Mouse (Mus musculus) T-helper 17 cell (primary cell): ENCODE measurements around the gene Nxpe5.

ENCODE experiments used
- in situ Hi-C, 2 experiments: fragments of 300-600 bp; cut with MboI, MseI; formaldehyde crosslinking; loops; 1 replicate in 1 of 2; 2 replicates in 1 of 2; pipeline ENCODE4 v1.15.1; 2025; ENCODE audit warnings: high pct_unique_total_duplicates in 2 of 2

Gene Nxpe5

GRCm38 (mm10) chr5:138225700-138226099, at the start of gene Nxpe5:
Gene Nxpe5, plus strand, starts transcription at chr5:138225898.
- in situ Hi-C loops: no loop called here

- in situ Hi-C loops: loop anchor here in 1 of 2 experiments (5.0 kb wide), 1 partner anchor 75 kb away; the partner anchor contains the start of gene BC037034
Observed at GRCm38 (mm10) chr5:138186950-138187638, 38.6 kb upstream of the Nxpe5 start, which contains the start of the genes Taf6 and Cnpy4. Gene Taf6, minus strand, starts transcription at chr5:138187451. Gene Cnpy4, plus strand, starts transcription at chr5:138187485.

GRCm38 (mm10) chr5:138187661-138188306, 37.9 kb upstream of the Nxpe5 start:
- in situ Hi-C loops: loop anchor here in 1 of 2 experiments (5.0 kb wide), 1 partner anchor 75 kb away; the partner anchor contains the start of gene BC037034

DNA sequence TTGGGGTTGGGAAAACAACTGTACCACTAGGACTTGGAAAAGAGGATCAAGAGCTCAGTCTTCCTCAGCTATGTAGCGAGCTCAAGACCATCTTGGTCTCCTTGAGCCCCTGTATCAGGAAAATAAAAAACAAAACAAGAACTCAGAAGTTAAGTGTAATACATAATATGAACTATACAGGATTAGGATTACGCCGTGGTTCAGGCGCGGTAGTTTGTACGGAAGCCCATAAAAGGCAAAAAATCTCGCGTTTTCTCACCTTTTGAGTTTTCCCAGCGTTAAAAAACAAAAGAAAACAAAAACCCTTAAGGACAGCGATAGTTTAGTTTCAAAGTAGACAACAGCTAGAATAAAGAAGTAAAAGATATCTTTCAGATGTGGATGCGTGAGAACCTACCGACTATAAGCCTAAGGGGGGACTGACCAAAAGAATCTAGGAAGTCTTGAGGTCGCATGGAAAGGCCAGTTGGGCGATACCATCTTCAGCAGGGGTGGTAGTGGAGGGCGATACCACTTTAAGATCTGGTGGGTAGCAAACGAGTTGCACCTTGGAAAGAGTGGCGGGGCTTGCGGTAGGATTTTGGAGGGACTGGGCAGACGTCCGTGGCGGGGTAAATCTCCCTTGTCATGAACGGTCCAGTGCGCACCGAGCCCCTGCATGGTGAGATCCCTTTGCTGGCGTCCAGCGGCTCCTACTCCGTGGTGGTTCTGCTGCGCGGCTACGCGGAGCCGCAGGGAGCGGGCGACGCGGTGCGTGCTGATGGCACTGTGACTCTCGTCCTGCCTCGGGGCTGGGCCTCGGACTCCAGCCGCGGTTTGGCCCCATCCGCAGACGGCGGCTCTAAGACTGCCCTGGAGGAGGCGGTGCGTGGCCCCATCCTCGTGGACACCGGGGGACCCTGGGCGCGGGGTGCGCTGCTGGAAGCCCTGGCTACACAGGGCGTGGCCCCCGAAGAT, 31.6 kb upstream of the Nxpe5 start, which contains the start of gene Mblac1:
Gene Mblac1 (plus strand): TSS at position 544 of the 957 bp plus-strand sequence.
- in situ Hi-C loops: no loop called here

DNA sequence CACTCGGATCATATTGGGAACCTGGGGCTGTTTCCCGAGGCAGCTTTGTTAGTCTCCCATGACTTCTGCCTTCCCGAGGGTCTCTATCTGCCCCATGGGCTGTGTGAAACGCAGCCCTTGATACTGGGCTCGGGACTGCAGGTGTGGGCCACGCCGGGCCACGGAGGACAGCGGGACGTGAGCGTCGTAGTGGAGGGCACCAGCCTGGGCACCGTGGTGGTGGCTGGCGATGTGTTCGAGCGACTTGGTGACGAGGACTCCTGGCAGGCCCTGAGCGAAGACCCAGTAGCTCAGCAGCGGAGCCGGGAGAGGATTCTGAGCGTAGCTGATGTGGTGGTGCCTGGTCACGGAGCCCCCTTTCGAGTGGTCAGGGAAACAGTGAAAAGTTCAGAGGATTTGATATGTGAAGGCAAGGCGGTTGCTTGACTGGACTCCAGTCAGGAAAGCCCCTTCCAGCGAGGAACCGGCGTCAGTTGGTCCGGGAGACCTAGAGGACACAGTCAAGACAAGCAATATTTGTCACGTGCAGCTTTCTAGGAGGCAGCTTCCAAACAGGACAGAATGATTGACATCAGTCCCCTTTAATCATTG, 30.8 kb upstream of the Nxpe5 start:
- in situ Hi-C loops: loop anchor here in 1 of 2 experiments (5.0 kb wide), 1 partner anchor 427 kb away; the partner anchor contains the start of gene A430033K04Rik

- in situ Hi-C loops: loop anchor here in 1 of 2 experiments (5.0 kb wide), 1 partner anchor 427 kb away; the partner anchor contains the start of gene A430033K04Rik
Observed at GRCm38 (mm10) chr5:138195463-138195862, 30.2 kb upstream of the Nxpe5 start.

DNA sequence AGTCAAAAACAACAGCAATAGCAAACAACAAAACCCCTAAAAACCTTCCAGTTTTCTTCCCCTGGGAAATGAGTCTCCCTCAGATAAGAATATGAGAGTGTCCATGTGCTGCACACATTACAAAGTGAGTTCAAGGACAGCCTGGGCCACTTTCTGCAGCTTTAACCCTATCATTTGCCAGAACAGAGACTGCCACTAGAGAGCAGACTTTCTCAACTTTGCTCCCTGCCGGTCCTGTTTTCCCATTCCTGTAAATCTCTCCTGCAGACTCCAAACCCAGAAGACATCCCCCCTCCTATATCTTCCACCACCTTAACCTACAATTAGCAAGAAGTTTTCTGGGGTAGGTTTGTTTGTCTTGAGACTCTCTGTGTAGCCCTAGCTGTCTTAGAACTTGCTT, 26.1 kb upstream of the Nxpe5 start:
- in situ Hi-C loops: loop anchor here in 1 of 2 experiments (5.0 kb wide), 1 partner anchor 423 kb away; the partner anchor contains the start of gene A430033K04Rik

GRCm38 (mm10) chr5:138202086-138202485, 23.6 kb upstream of the Nxpe5 start:
- in situ Hi-C loops: loop anchor here in 1 of 2 experiments (10.0 kb wide), 1 partner anchor 513 kb away; no protein-coding TSS in a partner anchor

- in situ Hi-C loops: loop anchor here in 1 of 2 experiments (10.0 kb wide), 1 partner anchor 508 kb away; no protein-coding TSS in a partner anchor
Observed at GRCm38 (mm10) chr5:138207253-138207652, 18.4 kb upstream of the Nxpe5 start.

GRCm38 (mm10) chr5:138207873-138208272, 17.8 kb upstream of the Nxpe5 start:
- in situ Hi-C loops: loop anchor here in 1 of 2 experiments (10.0 kb wide), 1 partner anchor 507 kb away; no protein-coding TSS in a partner anchor

DNA sequence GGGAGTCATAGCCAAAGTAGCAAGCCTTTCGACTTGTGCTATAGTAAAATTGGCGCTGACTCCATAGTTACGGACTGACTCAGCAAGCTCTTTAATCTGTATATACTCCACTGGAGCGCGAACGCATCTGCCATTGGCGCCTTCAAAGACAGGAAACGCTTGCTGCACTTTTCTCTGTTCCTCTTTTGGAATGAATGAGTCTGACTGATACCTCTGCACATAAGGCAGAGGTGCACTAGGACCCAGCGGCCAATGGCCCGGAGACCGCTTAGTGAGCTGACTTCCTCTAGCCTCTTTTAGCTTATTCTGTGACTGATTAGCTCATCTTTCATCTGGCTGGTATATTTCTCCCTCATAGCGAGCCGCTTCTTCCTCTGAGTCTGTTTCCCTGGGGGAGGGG, 9.1 kb upstream of the Nxpe5 start:
- in situ Hi-C loops: loop anchor here in 1 of 2 experiments (10.0 kb wide), 1 partner anchor 498 kb away; no protein-coding TSS in a partner anchor

DNA sequence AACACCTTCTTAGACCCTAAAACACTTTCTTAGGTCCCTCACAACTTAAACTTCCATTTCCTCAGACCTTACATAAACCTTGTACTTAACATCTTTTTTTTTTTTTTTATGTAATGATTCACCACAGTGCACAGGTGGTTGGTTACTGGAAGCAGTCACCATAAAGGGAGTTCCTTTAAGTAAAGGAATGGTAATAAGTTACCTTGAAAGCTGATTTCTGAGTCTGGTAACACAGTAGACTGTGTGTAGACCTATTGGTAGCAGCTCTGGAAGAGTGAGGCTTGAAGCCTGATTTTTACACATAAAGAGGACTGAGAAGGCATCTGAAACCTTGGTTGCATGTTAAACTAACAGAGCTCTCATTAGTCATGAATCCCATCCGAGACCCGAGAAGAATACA, 5.8 kb upstream of the Nxpe5 start:
- in situ Hi-C loops: loop anchor here in 1 of 2 experiments (10.0 kb wide), 1 partner anchor 495 kb away; no protein-coding TSS in a partner anchor

GRCm38 (mm10) chr5:138222111-138222510, 3.6 kb upstream of the Nxpe5 start:
- in situ Hi-C loops: no loop called here

DNA sequence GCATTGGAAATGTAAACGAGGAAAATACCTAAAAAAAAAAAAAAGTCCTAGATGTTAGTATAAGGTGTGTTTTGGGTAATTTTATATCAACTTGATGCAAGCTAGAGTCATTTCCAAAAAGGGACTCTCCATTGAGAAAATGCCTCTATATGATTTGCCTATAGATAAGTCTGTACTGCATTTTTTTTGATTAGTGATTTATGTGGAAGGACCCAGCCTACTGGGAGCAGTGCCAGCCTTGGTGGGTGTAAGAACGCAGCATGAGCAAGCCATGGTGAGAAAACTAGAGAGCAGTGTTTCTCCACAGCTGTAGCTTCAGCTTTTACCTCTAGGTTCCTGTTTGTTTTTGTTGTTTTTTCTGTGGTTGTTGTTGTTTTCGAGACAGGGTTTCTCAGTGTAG, 2.4 kb upstream of the Nxpe5 start:
- in situ Hi-C loops: no loop called here

GRCm38 (mm10) chr5:138226491-138226890, 793 bp downstream of the Nxpe5 start:
- in situ Hi-C loops: no loop called here

- in situ Hi-C loops: no loop called here
Observed at GRCm38 (mm10) chr5:138227367-138227766, 1.7 kb downstream of the Nxpe5 start.

DNA sequence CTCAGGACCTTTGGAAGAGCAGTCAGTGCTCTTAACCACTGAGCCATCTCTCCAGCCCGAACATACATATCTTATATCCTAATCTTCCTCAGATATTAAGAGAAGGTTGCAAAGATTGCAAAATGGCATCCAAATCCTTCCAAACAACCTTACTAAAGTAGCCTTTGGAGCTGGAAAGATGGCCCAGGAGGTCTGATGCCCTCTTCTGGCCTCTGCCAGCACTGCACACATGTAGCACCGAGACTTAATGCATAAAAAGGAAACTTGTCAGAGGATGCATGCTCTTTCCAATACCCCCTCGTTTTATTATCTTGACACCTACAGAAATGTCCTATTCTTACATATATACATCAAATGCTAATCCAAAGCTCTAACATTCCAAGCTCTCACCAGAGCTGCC, 2.3 kb downstream of the Nxpe5 start:
- in situ Hi-C loops: no loop called here

DNA sequence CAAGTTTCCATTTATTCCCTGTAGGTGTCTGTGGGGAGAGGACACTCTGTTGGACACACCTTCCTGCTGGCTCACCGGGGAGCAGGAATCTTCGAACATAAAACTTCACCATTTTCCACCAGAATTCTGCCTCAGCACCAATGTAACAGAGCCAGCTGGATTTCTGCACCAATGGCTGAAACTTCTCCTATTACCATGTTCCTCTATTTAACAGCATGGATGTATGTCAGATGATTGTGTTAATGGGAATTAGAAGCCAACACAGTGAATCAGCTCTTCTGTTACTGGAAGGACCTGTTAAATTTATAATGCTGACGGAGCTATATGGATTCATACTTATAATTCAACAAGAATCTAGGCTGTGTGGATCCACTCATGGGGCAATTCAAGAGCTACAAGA, 3.8 kb downstream of the Nxpe5 start:
- in situ Hi-C loops: no loop called here

DNA sequence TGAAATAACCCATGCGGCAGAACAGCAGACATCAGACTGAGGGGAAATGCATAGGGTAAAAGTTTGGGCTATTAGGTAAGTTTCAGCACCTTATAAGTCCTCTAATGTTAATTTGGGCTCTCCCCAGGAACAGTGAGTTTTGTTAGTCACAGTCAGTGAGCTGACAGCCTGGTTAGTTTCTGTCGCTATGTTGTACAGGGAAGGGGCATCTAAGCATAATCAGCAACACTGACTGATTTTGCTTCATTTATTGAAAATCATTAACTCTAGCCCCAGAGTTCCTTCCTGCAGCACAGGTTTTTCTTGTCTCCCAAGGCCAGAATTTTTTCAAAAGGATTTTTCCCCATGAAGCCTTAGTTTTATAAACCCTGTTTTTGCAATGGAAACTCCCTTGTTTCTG, 8.1 kb downstream of the Nxpe5 start:
- in situ Hi-C loops: no loop called here

DNA sequence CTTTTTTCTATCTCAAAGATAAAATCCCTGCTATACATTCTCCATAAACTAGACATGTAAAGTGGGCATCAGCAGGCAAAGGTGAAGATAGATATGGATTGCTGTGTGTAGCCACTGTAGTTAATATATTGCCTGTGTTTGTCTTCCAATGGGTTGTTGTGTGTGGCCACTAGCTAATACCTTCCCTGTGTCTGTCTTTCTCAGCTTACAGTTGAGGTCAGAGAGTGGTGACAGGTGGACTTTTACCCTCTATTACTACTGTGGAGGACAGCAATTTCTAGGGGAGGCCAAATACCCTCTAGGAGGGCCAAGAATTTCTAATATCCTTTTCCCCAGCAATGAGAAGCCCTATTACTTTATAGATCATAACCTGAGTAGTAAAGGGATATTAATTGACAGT, 8.5 kb downstream of the Nxpe5 start:
- in situ Hi-C loops: no loop called here
